Mouse (Mus musculus) forebrain, embryonic 10.5 days (tissue): ENCODE measurements around the gene Ankrd12. TPM values are rescaled to one million over a fixed set of nuclear protein-coding genes. Genes with fewer than 3 reads are reported as not detected.

Source experiments
- DNase-seq: peaks from one replicate; pipeline ENCODE4 v3.0.0-alpha.2; 2017; ENCODE audit warnings: low spot score; ENCODE audit errors: extremely low spot score
- H3K27ac ChIP-seq: fragments of 300-500 bp; sonication (generic); 2 replicates; pipeline ENCODE4 v1.5.1; 2016; ENCODE audit warnings: mild to moderate bottlenecking
- H3K27me3 ChIP-seq: fragments of 300-500 bp; sonication (generic); 2 replicates; pipeline ENCODE4 v1.6.1; 2016; ENCODE audit warnings: mild to moderate bottlenecking; ENCODE audit not compliant: poor library complexity, severe bottlenecking
- H3K36me3 ChIP-seq: fragments of 300-500 bp; sonication (generic); replicated peaks from 2 replicates; pipeline ENCODE4 v1.6.1; 2016; ENCODE audit warnings: mild to moderate bottlenecking, moderate library complexity
- H3K4me1 ChIP-seq: fragments of 300-500 bp; sonication (generic); 2 replicates; pipeline ENCODE4 v1.6.1; 2016
- H3K4me3 ChIP-seq: fragments of 300-500 bp; sonication (generic); 2 replicates; pipeline ENCODE4 v1.5.1; 2016; ENCODE audit warnings: mild to moderate bottlenecking, moderate library complexity
- H3K9me3 ChIP-seq: fragments of 300-500 bp; sonication (generic); 2 replicates; pipeline ENCODE4 v1.6.1; 2016; ENCODE audit warnings: mild to moderate bottlenecking, moderate library complexity
- WGBS: fragments of 180-500 bp; shearing (Covaris S2); methylation state at CpG from one replicate; pipeline ENCODE4 v1.1.7; 2016; 5-methylcytosine and 5-hydroxymethylcytosine counted together
- polyA plus RNA-seq: library from polyadenylated mRNA; unstranded; fragments of >200 nt; fragmentation: Nextera tagmentation; extraction: Ambion mirVana; gene quantifications from 2 replicates; pipeline ENCODE4 v1.2.1, GENCODE M21; 2016

The Ankrd12 gene
- polyA plus RNA-seq, 1 experiment from 2014 or later: 14.6 TPM

- Histone ChIP-seq H3K27ac (peak overlapping the region; percentile 72), H3K36me3 (peaks cover 81% of the 10 kb centered on the region), H3K4me1 (peaks cover 10% of the 10 kb centered on the region), H3K4me3 (no peak overlapping the region), H3K27me3 (no peaks in the 10 kb centered on the region), H3K9me3 (no peaks in the 10 kb centered on the region)
- 52% methylated on average over 6 of the region's 6 CpGs for WGBS
- DNase-seq: no peak
These were observed 145.4 kb downstream of the Ankrd12 start for GRCm38 (mm10) chr17:65931525-65931924.

DNA sequence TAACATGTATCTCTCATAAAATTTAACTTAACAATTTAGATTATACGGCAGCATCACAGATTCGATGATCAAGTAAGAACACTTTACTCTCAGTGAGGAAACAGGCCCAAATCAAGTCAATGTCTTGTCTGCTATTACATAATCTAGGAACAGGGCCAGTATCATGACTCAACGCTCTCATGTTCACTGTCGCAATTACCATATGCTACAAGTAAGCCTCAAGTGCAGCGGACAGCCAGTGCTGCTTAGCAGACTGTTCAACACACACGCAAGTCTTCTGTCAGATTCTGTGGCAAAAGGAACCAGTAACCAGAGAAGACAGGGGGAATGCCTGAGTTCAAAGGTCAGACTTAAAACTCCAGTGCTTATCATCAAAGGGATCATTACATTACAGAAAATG lies 145.9 kb downstream of the Ankrd12 start:
- 88% methylated on average over 6 of the region's 6 CpGs for WGBS
- Histone ChIP-seq H3K9me3 (no peaks in the 10 kb centered on the region), H3K27ac (peak overlapping the region; percentile 72; the same call in 1 of the 2 replicates), H3K36me3 (peaks cover 81% of the 10 kb centered on the region), H3K27me3 (no peaks in the 10 kb centered on the region), H3K4me3 (no peak overlapping the region), H3K4me1 (peaks cover 10% of the 10 kb centered on the region)
- no peak for DNase-seq

DNA sequence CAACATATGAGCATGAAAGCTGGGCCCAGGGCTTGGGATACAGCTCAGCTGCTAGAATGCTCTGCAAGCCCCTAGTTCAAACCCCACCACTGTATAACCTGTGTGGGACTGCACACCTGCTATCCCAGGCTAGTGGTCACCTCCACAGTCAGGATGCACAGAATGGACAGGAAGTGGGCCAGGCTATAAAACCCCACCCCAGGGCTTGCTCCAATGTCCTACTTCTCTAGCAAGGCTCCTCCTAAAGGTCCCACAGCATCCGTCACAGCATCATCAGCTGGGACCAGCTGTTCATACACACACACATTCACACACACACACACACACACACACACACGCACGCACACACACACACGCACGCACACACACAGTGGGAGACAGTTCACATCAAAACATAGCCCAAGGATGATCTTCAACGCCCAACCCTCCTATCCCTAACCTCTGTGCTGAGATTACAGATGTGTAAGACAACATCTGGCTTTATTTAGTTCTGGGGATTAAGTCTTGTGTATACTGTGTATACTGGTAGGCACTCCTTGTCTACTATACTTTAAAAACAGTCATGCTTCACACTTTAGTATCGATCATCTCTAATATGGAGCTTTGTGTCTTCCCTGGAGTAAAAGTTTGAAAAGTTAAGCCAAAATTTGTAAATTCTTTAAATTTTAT lies 146.6 kb downstream of the Ankrd12 start:
- Histone ChIP-seq H3K27ac (no peak overlapping the region), H3K36me3 (peaks cover 81% of the 10 kb centered on the region)

GRCm38 (mm10) chr17:65929319-65929978 lies 147.4 kb downstream of the Ankrd12 start:
- Histone ChIP-seq H3K4me1 (peaks cover 10% of the 10 kb centered on the region), H3K36me3 (peaks cover 80% of the 10 kb centered on the region), H3K4me3 (no peak overlapping the region), H3K9me3 (no peaks in the 10 kb centered on the region), H3K27me3 (no peaks in the 10 kb centered on the region), H3K27ac (no peak overlapping the region)
- 86% methylated on average over 22 of the region's 22 CpGs for WGBS
- no peak for DNase-seq

More for the DNA sequence above, 146.6 kb downstream of the Ankrd12 start:
- DNase-seq: no peak
- H3K4me1 ChIP-seq: peaks cover 10% of the 10 kb centered on the region
- no peaks in the 10 kb centered on the region for H3K9me3 ChIP-seq
- WGBS: 83% methylated on average over 7 of the region's 7 CpGs
- H3K27me3 ChIP-seq: no peaks in the 10 kb centered on the region
- H3K4me3 ChIP-seq: no peak overlapping the region

GRCm38 (mm10) chr17:65927077-65927476 lies 149.8 kb downstream of the Ankrd12 start:
- H3K36me3 ChIP-seq: peaks cover 79% of the 10 kb centered on the region
- H3K27ac ChIP-seq: no peak overlapping the region
- H3K4me3 ChIP-seq: no peak overlapping the region
- H3K9me3 ChIP-seq: no peaks in the 10 kb centered on the region
- no peaks in the 10 kb centered on the region for H3K27me3 ChIP-seq
- 90% methylated on average over 4 of the region's 4 CpGs for WGBS
- H3K4me1 ChIP-seq: peaks cover 10% of the 10 kb centered on the region
- DNase-seq: no peak

GRCm38 (mm10) chr17:65924218-65924617 lies 152.7 kb downstream of the Ankrd12 start:
- Histone ChIP-seq H3K36me3 (peaks cover 85% of the 10 kb centered on the region), H3K4me3 (no peak overlapping the region), H3K4me1 (no peaks in the 10 kb centered on the region), H3K27me3 (no peaks in the 10 kb centered on the region), H3K9me3 (no peaks in the 10 kb centered on the region), H3K27ac (no peak overlapping the region)
- DNase-seq: no peak
- WGBS: 87% methylated on average over 5 of the region's 5 CpGs

- H3K4me1 ChIP-seq: peaks cover 1% of the 10 kb centered on the region
- H3K36me3 ChIP-seq: peaks cover 74% of the 10 kb centered on the region
- no peak overlapping the region for H3K27ac ChIP-seq
- DNase-seq: no peak
- 76% methylated on average over 6 of the region's 6 CpGs for WGBS
- no peaks in the 10 kb centered on the region for H3K9me3 ChIP-seq
- no peaks in the 10 kb centered on the region for H3K27me3 ChIP-seq
- H3K4me3 ChIP-seq: no peak overlapping the region
These were observed 154.9 kb downstream of the Ankrd12 start for GRCm38 (mm10) chr17:65921975-65922374.

GRCm38 (mm10) chr17:65919235-65919634 lies 157.7 kb downstream of the Ankrd12 start:
- 76% methylated on average over 3 of the region's 3 CpGs for WGBS

GRCm38 (mm10) chr17:65916135-65916668 lies 160.7 kb downstream of the Ankrd12 start:
- Histone ChIP-seq H3K27me3 (no peaks in the 10 kb centered on the region), H3K36me3 (peaks cover 19% of the 10 kb centered on the region), H3K9me3 (no peaks in the 10 kb centered on the region), H3K27ac (peak overlapping the region; percentile 81), H3K4me3 (0 out of 2 replicates have a peak overlapping the region, but pooled peaks have one; percentile 2), H3K4me1 (peaks cover 31% of the 10 kb centered on the region)
- no peak for DNase-seq
- 30% methylated on average over 8 of the region's 8 CpGs for WGBS

More at GRCm38 (mm10) chr17:65919235-65919634, 157.7 kb downstream of the Ankrd12 start:
- no peaks in the 10 kb centered on the region for H3K27me3 ChIP-seq
- H3K4me1 ChIP-seq: peaks cover 19% of the 10 kb centered on the region
- H3K27ac ChIP-seq: no peak overlapping the region
- DNase-seq: no peak
- peaks cover 48% of the 10 kb centered on the region for H3K36me3 ChIP-seq
- H3K9me3 ChIP-seq: no peaks in the 10 kb centered on the region
- no peak overlapping the region for H3K4me3 ChIP-seq

Other genes with a start within 250 kb of the Ankrd12 start
- 48.6 and 50.0 TPM in 2 replicates for gene Ralbp1, start 191.3 kb downstream of the Ankrd12 start, polyA plus RNA-seq
- gene Twsg1, start 125.9 kb downstream of the Ankrd12 start, polyA plus RNA-seq: 85.6 and 87.5 TPM in 2 replicates
- gene Ndufv2, start 24.5 kb upstream of the Ankrd12 start, polyA plus RNA-seq: 325 and 337 TPM in 2 replicates
- 31.6 and 31.8 TPM in 2 replicates for gene Washc1, start 34.5 kb upstream of the Ankrd12 start, polyA plus RNA-seq
- 35.1 and 37.8 TPM in 2 replicates for gene Ddx11, start 46.4 kb upstream of the Ankrd12 start, polyA plus RNA-seq